Mouse (Mus musculus) midbrain, embryonic 11.5 days (tissue): Measurements from ENCODE around the gene Snorc. TPM values are rescaled to one million over a fixed set of nuclear protein-coding genes. Genes with fewer than 3 reads are reported as not detected.

Experiments
- ATAC-seq: fragments of 200-750 bp; cut with Nextera tagmentation; 2 replicates; pipeline ENCODE4 v1.8.0; 2017; ENCODE audit warnings: moderate TSS enrichment, moderate library complexity; ENCODE audit not compliant: low FRiP score
- DNase-seq: peaks from one replicate; pipeline ENCODE4 v3.0.0; 2015; ENCODE audit warnings: low spot score; ENCODE audit errors: missing footprints
- H3K27ac ChIP-seq: fragments of 300-500 bp; sonication (generic); 2 replicates; pipeline ENCODE4 v1.5.1; 2014; ENCODE audit warnings: low read depth, low read length
- H3K27me3 ChIP-seq: fragments of 300-500 bp; sonication (generic); 2 replicates; pipeline ENCODE4 v1.6.1; 2014; ENCODE audit warnings: mild to moderate bottlenecking, low read length, moderate library complexity, mixed read lengths; ENCODE audit not compliant: control insufficient read depth, insufficient read depth
- H3K36me3 ChIP-seq: fragments of 300-500 bp; sonication (generic); 2 replicates; pipeline ENCODE4 v1.6.1; 2014; ENCODE audit warnings: mild to moderate bottlenecking, low read length, moderate library complexity, mixed read lengths; ENCODE audit not compliant: control insufficient read depth, insufficient read depth
- H3K4me1 ChIP-seq: fragments of 300-500 bp; sonication (generic); 2 replicates; pipeline ENCODE4 v1.6.1; 2014; ENCODE audit warnings: low read length; ENCODE audit not compliant: control insufficient read depth, insufficient read depth
- H3K4me2 ChIP-seq: fragments of 300-500 bp; sonication (generic); 2 replicates; pipeline ENCODE4 v1.6.1; 2014; ENCODE audit warnings: mild to moderate bottlenecking, moderate library complexity
- H3K4me3 ChIP-seq: fragments of 300-500 bp; sonication (generic); 2 replicates; pipeline ENCODE4 v1.5.1; 2014; ENCODE audit warnings: low read depth, low read length
- H3K9ac ChIP-seq: fragments of 300-500 bp; sonication (generic); 2 replicates; pipeline ENCODE4 v1.6.1; 2014; ENCODE audit warnings: low read length
- H3K9me3 ChIP-seq: fragments of 300-500 bp; sonication (generic); 2 replicates; pipeline ENCODE4 v1.6.1; 2016; ENCODE audit warnings: low read length; ENCODE audit not compliant: control insufficient read depth
- WGBS: fragments of 180-500 bp; shearing (Covaris S2); extraction: QIAGEN DNeasy Blood & Tissue Kit; methylation state at CpG from one replicate; pipeline ENCODE4 v1.1.7; 2014; 5-methylcytosine and 5-hydroxymethylcytosine counted together
- polyA plus RNA-seq: library from polyadenylated mRNA; unstranded; fragments of >200 nt; fragmentation: Nextera tagmentation; extraction: Ambion mirVana; gene quantifications from 2 replicates; pipeline ENCODE4 v1.2.1, GENCODE M21; 2014

Gene Snorc
- polyA plus RNA-seq, 1 experiment from 2014 or later: not detected

GRCm38 (mm10) chr1:87507857-87508256, 37.8 kb downstream of the Snorc start:
- ATAC-seq: no peak
- no peak overlapping the region for H3K4me2 ChIP-seq
- no peak overlapping the region for H3K27ac ChIP-seq
- no peak overlapping the region for H3K4me3 ChIP-seq
- DNase-seq: no peak
- H3K9me3 ChIP-seq: no peaks in the 10 kb centered on the region
- H3K27me3 ChIP-seq: peaks cover 23% of the 10 kb centered on the region
- WGBS: 61% methylated on average over 6 of the region's 6 CpGs
- H3K4me1 ChIP-seq: peaks cover 8% of the 10 kb centered on the region
- H3K36me3 ChIP-seq: no peaks in the 10 kb centered on the region
- no peak overlapping the region for H3K9ac ChIP-seq

GRCm38 (mm10) chr1:87508591-87509560, 38.8 kb downstream of the Snorc start:
- peaks cover 23% of the 10 kb centered on the region for H3K27me3 ChIP-seq
- H3K36me3 ChIP-seq: no peaks in the 10 kb centered on the region
- no peak overlapping the region for H3K9ac ChIP-seq
- WGBS: 19% methylated on average over 26 of the region's 26 CpGs
- H3K4me2 ChIP-seq: peak overlapping the region; percentile 99
- peaks cover 8% of the 10 kb centered on the region for H3K4me1 ChIP-seq
- H3K9me3 ChIP-seq: no peaks in the 10 kb centered on the region
- H3K4me3 ChIP-seq: peak overlapping the region; percentile 74
- no peak overlapping the region for H3K27ac ChIP-seq
- DNase-seq (no peak), ATAC-seq (no peak)

GRCm38 (mm10) chr1:87509561-87510165, 39.6 kb downstream of the Snorc start, which contains the start of gene Neu2:
Neu2 (plus strand) TSS chr1:87509889.
- H3K4me2 ChIP-seq: peak within 1 kb of the TSS; percentile 99
- no peaks in the 10 kb centered on the region for H3K9me3 ChIP-seq
- H3K4me3 ChIP-seq: peak within 1 kb of the TSS; percentile 74
- WGBS: 1% methylated on average over 56 of the region's 56 CpGs
- peaks cover 23% of the 10 kb centered on the region for H3K27me3 ChIP-seq
- H3K36me3 ChIP-seq: no peaks in the 10 kb centered on the region
- no peak within 1 kb of the TSS for H3K27ac ChIP-seq
- DNase-seq (peak; percentile 95), ATAC-seq (peak; percentile 40)
- H3K9ac ChIP-seq: peak within 1 kb of the TSS; percentile 70
- peaks cover 8% of the 10 kb centered on the region for H3K4me1 ChIP-seq

GRCm38 (mm10) chr1:87510166-87510691, 40.2 kb downstream of the Snorc start:
- Histone ChIP-seq H3K4me1 (peaks cover 8% of the 10 kb centered on the region), H3K9ac (peak overlapping the region; percentile 70), H3K4me2 (peak overlapping the region; percentile 99), H3K36me3 (no peaks in the 10 kb centered on the region), H3K9me3 (no peaks in the 10 kb centered on the region), H3K4me3 (peak overlapping the region; percentile 74), H3K27me3 (peaks cover 23% of the 10 kb centered on the region), H3K27ac (no peak overlapping the region)
- peak; percentile 88 for ATAC-seq
- WGBS: under 1% methylated on average over 39 of the region's 61 CpGs
- peak; percentile 92 for DNase-seq

GRCm38 (mm10) chr1:87510845-87511244, 40.8 kb downstream of the Snorc start:
- Histone ChIP-seq H3K27me3 (peaks cover 23% of the 10 kb centered on the region), H3K36me3 (no peaks in the 10 kb centered on the region), H3K9ac (no peak overlapping the region), H3K4me2 (peak overlapping the region; percentile 99; the same call in 1 of the 2 replicates), H3K9me3 (no peaks in the 10 kb centered on the region), H3K4me1 (peaks cover 8% of the 10 kb centered on the region), H3K4me3 (peak overlapping the region; percentile 74; the same call in 1 of the 2 replicates), H3K27ac (no peak overlapping the region)
- 21% methylated on average over 5 of the region's 5 CpGs for WGBS
- ATAC-seq (no peak; the same call in 1 of the 2 replicates), DNase-seq (no peak)

GRCm38 (mm10) chr1:87520467-87520866, 50.4 kb downstream of the Snorc start:
- Histone ChIP-seq H3K27me3 (no peaks in the 10 kb centered on the region), H3K4me1 (no peaks in the 10 kb centered on the region), H3K36me3 (no peaks in the 10 kb centered on the region), H3K27ac (no peak overlapping the region), H3K9ac (no peak overlapping the region), H3K4me2 (no peak overlapping the region), H3K4me3 (no peak overlapping the region), H3K9me3 (no peaks in the 10 kb centered on the region)
- DNase-seq (no peak), ATAC-seq (no peak)

- Histone ChIP-seq H3K4me1 (no peaks in the 10 kb centered on the region), H3K4me3 (no peak overlapping the region), H3K9ac (no peak overlapping the region), H3K9me3 (no peaks in the 10 kb centered on the region), H3K36me3 (no peaks in the 10 kb centered on the region), H3K27me3 (no peaks in the 10 kb centered on the region), H3K4me2 (no peak overlapping the region), H3K27ac (no peak overlapping the region)
- 67% methylated on average over 1 of the region's 1 CpGs for WGBS
- no peak for DNase-seq
- no peak for ATAC-seq
These were observed 51.5 kb downstream of the Snorc start for GRCm38 (mm10) chr1:87521523-87521922.

GRCm38 (mm10) chr1:87525041-87525440, 55.0 kb downstream of the Snorc start:
- H3K9ac ChIP-seq: no peak overlapping the region
- no peak overlapping the region for H3K4me3 ChIP-seq
- WGBS: 90% methylated on average over 7 of the region's 7 CpGs
- no peaks in the 10 kb centered on the region for H3K4me1 ChIP-seq
- ATAC-seq: no peak
- H3K4me2 ChIP-seq: no peak overlapping the region
- H3K27ac ChIP-seq: no peak overlapping the region
- no peaks in the 10 kb centered on the region for H3K36me3 ChIP-seq
- H3K9me3 ChIP-seq: no peaks in the 10 kb centered on the region
- no peaks in the 10 kb centered on the region for H3K27me3 ChIP-seq
- no peak for DNase-seq
